Mouse (Mus musculus) T-helper 17 cell (primary cell): ENCODE measurements around the gene Cyp21a1.

Source experiments
- in situ Hi-C, 2 experiments: fragments of 300-600 bp; cut with MboI, MseI; formaldehyde crosslinking; loops; 1 replicate in 1 of 2; 2 replicates in 1 of 2; pipeline ENCODE4 v1.15.1; 2025; ENCODE audit warnings: high pct_unique_total_duplicates in 2 of 2

Gene Cyp21a1

GRCm38 (mm10) chr17:34804301-34804700, at the start of gene Cyp21a1:
Gene Cyp21a1, minus strand, starts transcription at chr17:34804561.
- in situ Hi-C loops: loop anchor here in 1 of 2 experiments (5.0 kb wide), 1 partner anchor 82 kb away; no protein-coding TSS in a partner anchor

GRCm38 (mm10) chr17:34853511-34853910, 49.1 kb upstream of the Cyp21a1 start:
- in situ Hi-C loops: no loop called here

- in situ Hi-C loops: no loop called here
Measured at GRCm38 (mm10) chr17:34850517-34851125, 46.3 kb upstream of the Cyp21a1 start.

GRCm38 (mm10) chr17:34849722-34850516, 45.6 kb upstream of the Cyp21a1 start, which contains the start of the genes Skiv2l and Nelfe:
Gene Skiv2l, minus strand, starts transcription at chr17:34850210.
Gene Nelfe, plus strand, starts transcription at chr17:34850391.
- in situ Hi-C loops: loop anchor here (10.0 to 25.0 kb wide), 3 partner anchors 655 to 938 kb away; partner anchors contain the start of genes Daxx (in 1 of the 2), Platr17 (in 1 of the 2), Psmb8 (in 1 of the 2) and Tapbp (in 1 of the 2)

- in situ Hi-C loops: loop anchor here (10.0 to 25.0 kb wide), 3 partner anchors 653 to 935 kb away; partner anchors contain the start of genes Daxx (in 1 of the 2), Platr17 (in 1 of the 2), Psmb8 (in 1 of the 2) and Tapbp (in 1 of the 2)
Measured at GRCm38 (mm10) chr17:34847615-34848014, 43.3 kb upstream of the Cyp21a1 start.

GRCm38 (mm10) chr17:34847192-34847591, 42.8 kb upstream of the Cyp21a1 start:
- in situ Hi-C loops: loop anchor here (10.0 to 25.0 kb wide), 3 partner anchors 652 to 935 kb away; partner anchors contain the start of genes Daxx (in 1 of the 2), Platr17 (in 1 of the 2), Psmb8 (in 1 of the 2) and Tapbp (in 1 of the 2)

- in situ Hi-C loops: loop anchor here (10.0 to 25.0 kb wide), 3 partner anchors 650 to 933 kb away; partner anchors contain the start of genes Daxx (in 1 of the 2), Platr17 (in 1 of the 2), Psmb8 (in 1 of the 2) and Tapbp (in 1 of the 2)
Measured at GRCm38 (mm10) chr17:34844884-34845283, 40.5 kb upstream of the Cyp21a1 start.

GRCm38 (mm10) chr17:34840736-34841307, 36.5 kb upstream of the Cyp21a1 start:
- in situ Hi-C loops: loop anchor here (10.0 to 25.0 kb wide), 3 partner anchors 646 to 929 kb away; partner anchors contain the start of genes Daxx (in 1 of the 2), Platr17 (in 1 of the 2), Psmb8 (in 1 of the 2) and Tapbp (in 1 of the 2)

GRCm38 (mm10) chr17:34838785-34839184, 34.4 kb upstream of the Cyp21a1 start:
- in situ Hi-C loops: loop anchor here (25.0 kb wide), 2 partner anchors 776 to 926 kb away; partner anchors contain the start of genes Daxx (in 1 of the 2), Platr17 (in 1 of the 2), Tapbp (in 1 of the 2) and Zbtb22 (in 1 of the 2)

- in situ Hi-C loops: loop anchor here (25.0 kb wide), 2 partner anchors 775 to 925 kb away; partner anchors contain the start of genes Daxx (in 1 of the 2), Platr17 (in 1 of the 2), Tapbp (in 1 of the 2) and Zbtb22 (in 1 of the 2)
Measured at GRCm38 (mm10) chr17:34837464-34838324, 33.3 kb upstream of the Cyp21a1 start.

GRCm38 (mm10) chr17:34836856-34837221, 32.5 kb upstream of the Cyp21a1 start, which contains the start of the genes Stk19 and Dxo:
Gene Stk19, minus strand, starts transcription at chr17:34836945.
Gene Dxo, plus strand, starts transcription at chr17:34837019.
- in situ Hi-C loops: loop anchor here (25.0 kb wide), 2 partner anchors 775 to 925 kb away; partner anchors contain the start of genes Daxx (in 1 of the 2), Platr17 (in 1 of the 2), Tapbp (in 1 of the 2) and Zbtb22 (in 1 of the 2)

- in situ Hi-C loops: loop anchor here (25.0 kb wide), 2 partner anchors 774 to 924 kb away; partner anchors contain the start of genes Daxx (in 1 of the 2), Platr17 (in 1 of the 2), Tapbp (in 1 of the 2) and Zbtb22 (in 1 of the 2)
Measured at GRCm38 (mm10) chr17:34836155-34836855, 31.9 kb upstream of the Cyp21a1 start.

GRCm38 (mm10) chr17:34830776-34831175, 26.4 kb upstream of the Cyp21a1 start:
- in situ Hi-C loops: loop anchor here (25.0 kb wide), 2 partner anchors 768 to 918 kb away; partner anchors contain the start of genes Daxx (in 1 of the 2), Platr17 (in 1 of the 2), Tapbp (in 1 of the 2) and Zbtb22 (in 1 of the 2)

GRCm38 (mm10) chr17:34814818-34815370, 10.5 kb upstream of the Cyp21a1 start:
- in situ Hi-C loops: loop anchor here (5.0 kb wide), 2 partner anchors 78 to 83 kb away; no protein-coding TSS in a partner anchor

- in situ Hi-C loops: loop anchor here in 1 of 2 experiments (5.0 kb wide), 1 partner anchor 81 kb away; no protein-coding TSS in a partner anchor
Measured at GRCm38 (mm10) chr17:34813747-34814146, 9.4 kb upstream of the Cyp21a1 start.

GRCm38 (mm10) chr17:34811275-34811674, 6.9 kb upstream of the Cyp21a1 start:
- in situ Hi-C loops: loop anchor here in 1 of 2 experiments (5.0 kb wide), 1 partner anchor 79 kb away; no protein-coding TSS in a partner anchor

- in situ Hi-C loops: loop anchor here in 1 of 2 experiments (5.0 kb wide), 1 partner anchor 79 kb away; no protein-coding TSS in a partner anchor
Measured at GRCm38 (mm10) chr17:34810811-34811210, 6.5 kb upstream of the Cyp21a1 start.

GRCm38 (mm10) chr17:34810411-34810810, 6.0 kb upstream of the Cyp21a1 start:
- in situ Hi-C loops: loop anchor here in 1 of 2 experiments (5.0 kb wide), 1 partner anchor 78 kb away; no protein-coding TSS in a partner anchor
